Mouse (Mus musculus) right cerebral cortex, postnatal 36 days (tissue): ENCODE results near the gene Ogfod2.

ENCODE experiments used
- DNase-seq, 2 experiments: peaks; one replicate each; pipeline ENCODE4 v3.0.0; 2022; ENCODE audit warnings: low spot score in 2 of 2, mixed read lengths in 1 of 2

Gene Ogfod2

GRCm38 (mm10) chr5:124111742-124112497 lies at the start of gene Ogfod2:
Ogfod2 (plus strand) TSS chr5:124112297.
- peak; percentile 89 to 90 for DNase-seq

- DNase-seq, result no peak
These were observed 42.4 kb upstream of the Ogfod2 start for GRCm38 (mm10) chr5:124069657-124070056.

DNA sequence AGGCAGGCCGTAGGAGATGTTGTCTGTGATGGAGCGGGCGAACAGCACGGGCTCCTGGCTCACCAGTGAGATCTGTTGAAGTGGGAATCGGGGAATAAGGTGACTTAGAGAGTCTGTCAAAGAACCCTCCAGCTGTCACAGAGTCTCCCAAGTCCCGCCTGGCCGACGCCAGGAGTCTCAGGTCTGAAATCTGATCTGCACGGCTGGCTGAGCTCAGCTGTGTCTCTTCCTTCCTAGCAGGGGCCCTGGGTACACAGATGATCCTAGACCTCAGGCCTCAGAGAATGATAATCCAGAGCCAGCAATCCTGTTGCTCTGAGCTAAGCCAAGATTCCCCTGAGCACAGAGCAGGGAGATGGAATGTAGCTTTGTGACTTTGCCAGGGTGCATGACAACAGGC lies 38.4 kb upstream of the Ogfod2 start:
- DNase-seq, result no peak

DNA sequence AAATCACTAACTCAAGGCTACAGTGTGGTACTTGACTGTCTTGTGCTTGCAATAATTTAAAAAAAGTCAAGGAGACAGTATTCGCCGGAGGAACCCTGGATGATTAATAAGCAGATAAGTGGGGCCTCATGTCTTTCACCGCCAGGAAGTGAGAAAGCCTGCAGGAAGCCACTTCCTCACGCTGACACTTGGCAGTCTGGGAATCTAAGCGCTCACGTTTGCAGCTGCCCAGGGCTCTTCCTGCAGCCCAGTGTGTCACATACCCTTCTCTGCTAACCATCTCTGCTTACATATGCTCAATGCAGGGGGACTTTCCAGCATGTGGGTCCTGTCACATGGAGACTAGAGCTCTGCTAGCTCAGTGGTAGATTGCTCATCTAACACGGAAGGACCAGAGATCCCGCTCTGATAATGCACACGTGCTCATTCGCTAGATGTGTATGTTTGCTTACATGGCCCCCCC lies 37.2 kb upstream of the Ogfod2 start:
- no peak for DNase-seq

- DNase-seq, result no peak
These were observed 36.4 kb upstream of the Ogfod2 start for GRCm38 (mm10) chr5:124075716-124076115.

GRCm38 (mm10) chr5:124076559-124076958 lies 35.5 kb upstream of the Ogfod2 start:
- no peak for DNase-seq

DNA sequence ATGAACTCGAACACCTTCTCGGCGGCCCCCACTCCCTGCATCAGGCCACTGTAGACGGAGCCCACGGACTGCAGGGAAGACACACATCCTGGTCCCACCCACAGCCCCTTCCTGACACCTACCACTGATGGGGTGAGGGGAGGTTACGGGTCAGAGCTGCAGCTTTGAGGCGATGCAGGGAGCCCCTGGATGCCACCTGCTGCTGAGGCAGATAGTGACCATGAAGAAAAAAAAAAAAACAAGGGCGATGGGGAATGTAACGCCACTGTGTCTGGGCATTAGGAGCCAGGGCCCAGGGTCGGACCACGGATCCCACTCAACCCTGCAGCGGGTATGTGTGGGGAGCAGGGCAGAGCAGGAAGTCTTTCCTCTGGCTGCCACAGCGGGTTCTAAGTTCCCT lies 34.9 kb upstream of the Ogfod2 start:
- DNase-seq, result no peak

DNA sequence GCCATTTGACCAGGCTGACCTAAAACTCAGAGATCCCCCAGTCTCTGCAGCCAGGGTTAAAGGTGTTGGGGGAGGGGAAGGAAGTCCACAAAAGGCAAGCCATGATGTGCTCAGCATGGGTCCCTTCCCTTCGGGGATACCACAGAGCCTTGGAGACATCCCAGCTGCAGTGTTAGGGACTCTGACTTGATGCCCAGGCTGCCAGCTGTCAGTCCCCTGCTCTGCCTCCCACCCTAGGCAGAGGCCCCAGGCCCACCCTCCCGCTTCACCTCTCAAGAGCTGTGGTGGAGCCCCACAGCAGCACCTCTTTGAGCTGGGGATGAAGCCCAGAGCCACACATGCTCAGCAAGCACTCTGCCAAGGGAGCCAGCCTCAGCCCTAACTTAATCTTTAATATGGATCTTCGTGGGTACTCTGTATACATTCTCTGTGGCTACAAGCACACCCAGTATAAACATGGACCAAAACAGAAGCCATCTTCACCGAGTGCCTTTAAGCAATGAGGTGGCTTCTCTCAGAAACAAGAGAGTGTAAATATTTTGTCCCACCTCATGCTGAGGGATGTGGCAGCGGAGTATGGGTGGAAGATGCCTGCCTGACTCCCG lies 34.1 kb upstream of the Ogfod2 start:
- no peak for DNase-seq

- peak in 1 of 2 experiments; percentile 73 for DNase-seq
These were observed 33.2 kb upstream of the Ogfod2 start for GRCm38 (mm10) chr5:124078794-124079416.

- DNase-seq, result no peak
These were observed 32.2 kb upstream of the Ogfod2 start for GRCm38 (mm10) chr5:124079880-124080279.

DNA sequence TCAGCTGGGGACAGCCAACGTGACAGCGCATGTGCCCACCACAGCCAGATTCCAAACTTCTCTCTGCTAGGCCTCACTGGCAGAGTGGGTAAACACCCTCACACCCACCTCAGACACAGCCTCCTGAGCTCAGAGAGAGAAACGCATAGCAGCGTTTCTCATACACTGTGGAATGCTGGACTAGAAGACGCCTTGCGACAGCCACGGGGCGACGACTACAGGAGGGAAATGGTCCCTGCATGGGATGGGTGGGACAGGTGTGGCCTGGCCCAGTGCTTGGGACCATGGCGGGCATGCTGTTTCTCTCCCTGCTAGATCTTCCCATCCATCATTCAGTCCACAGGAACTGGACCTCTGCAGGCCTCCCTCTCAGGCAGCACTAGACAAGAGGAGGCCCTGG lies 29.6 kb upstream of the Ogfod2 start:
- DNase-seq, result no peak

DNA sequence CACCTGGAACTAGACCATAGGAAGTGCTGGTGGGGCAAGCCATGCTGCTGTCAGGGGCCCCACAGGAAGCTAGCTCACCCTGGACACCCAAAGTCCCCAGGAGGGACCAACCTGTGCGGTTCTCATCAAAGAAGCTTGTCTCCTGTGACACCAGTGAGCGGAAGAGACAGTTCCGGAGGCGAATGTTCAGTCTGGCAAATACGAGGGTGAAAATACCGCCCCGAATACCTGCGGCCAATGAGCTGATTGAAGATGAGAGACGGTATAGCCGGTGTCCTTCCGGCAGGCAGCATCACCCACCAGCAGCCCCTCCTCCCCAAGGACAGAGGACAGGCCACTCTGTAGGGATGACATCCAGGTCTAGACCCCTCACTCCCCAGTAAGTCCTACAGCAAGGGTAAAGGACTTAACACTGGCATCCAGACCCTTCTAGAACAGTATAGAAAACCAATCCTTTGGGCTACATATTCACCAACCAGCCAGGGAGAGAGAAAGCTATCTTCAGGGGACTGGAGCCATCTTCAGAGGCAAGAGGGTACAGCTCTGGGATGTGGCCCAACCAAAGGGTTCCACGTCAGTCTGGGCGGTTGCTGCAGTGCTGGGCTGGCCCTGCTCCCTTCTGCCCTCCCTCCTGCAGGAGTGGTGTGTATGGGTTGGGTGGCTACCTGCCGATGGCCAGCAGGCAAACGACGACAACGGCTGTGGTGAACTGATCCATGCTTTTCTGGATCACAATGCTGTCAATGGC lies 29.0 kb upstream of the Ogfod2 start:
- no peak for DNase-seq

DNA sequence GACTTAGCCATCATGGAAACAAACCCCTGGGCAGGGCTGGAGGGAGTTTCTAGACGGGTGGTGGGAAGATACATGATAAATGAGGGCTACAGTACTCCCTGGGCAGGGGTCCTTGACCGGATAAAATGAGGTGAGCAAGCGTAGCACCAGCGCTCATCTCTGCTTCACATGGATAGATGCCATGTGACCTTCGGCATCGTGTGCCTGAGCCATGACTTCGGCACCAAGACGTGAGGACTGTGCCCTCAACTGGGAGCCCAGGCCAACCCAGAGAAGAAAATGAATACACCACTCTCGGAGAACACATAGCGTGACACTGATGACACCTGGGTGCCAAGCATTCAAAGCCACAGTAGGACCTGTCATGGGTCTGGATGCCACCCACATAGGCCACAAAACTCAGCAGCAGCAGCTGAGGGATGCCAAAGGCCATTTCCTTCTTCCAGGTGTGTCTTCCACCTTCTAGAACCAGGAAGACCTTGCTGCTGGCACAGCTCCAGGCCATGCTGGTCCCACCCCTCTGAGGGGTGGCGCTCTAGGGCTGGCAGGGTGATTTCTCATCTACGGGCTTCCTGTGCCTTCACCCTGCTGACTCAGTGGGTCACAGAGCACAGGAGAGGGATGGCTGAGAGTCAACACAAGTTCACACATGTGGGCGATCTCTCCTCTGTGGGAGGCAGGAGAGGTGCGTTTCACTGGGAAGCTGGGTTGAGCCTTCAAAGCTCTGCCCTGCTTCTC lies 28.1 kb upstream of the Ogfod2 start:
- no peak for DNase-seq

DNA sequence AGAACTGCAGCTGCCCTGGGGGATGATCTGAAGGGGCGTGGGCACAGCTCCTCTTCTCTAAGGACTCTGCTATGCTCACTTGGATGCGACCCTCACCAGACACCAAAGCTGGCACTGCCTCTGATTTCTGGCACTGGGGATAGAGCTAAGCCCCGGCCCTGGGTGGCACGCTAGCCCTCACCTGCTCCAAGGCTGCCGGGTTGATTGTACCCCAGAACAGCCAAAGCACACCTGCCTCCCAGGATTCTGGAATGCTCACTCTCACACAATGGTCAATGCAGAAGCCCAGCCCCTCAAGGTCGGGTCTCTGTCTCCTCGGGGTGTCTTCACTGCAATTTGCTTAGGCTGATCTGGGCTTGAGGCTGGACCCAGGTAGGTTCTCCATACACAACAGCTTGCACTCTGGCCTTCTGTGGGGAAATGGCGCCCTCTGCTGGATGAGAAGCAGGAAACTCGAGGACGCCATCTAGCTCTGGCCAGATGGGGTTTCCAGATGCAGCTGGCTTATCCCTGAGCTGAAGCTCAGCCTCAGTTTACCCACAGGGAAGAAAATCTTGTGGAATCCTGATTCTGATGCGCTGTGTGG lies 27.4 kb upstream of the Ogfod2 start:
- DNase-seq, result peak; percentile 67

- DNase-seq, result peak in 1 of 2 experiments; percentile 52
These were observed 26.6 kb upstream of the Ogfod2 start for GRCm38 (mm10) chr5:124085513-124085912.

DNA sequence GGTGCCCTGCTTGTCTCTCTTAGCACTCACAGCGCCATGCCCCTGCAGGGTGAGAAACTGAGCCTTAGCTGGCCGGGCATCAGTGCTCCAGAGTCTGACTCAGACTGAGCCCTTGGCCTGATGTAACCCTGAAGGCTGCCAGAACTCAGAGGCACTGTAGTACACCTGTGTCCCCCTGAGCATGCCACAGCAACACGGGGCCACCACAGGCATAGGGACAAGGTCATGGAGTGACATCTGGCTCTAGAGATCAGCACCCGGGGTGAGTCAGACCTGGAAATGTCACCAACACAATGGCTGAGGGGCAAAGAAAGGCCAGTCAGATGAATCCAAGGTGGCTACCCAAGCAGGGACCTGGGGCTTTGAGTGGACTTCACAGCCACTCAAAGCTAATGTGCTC lies 25.2 kb upstream of the Ogfod2 start:
- DNase-seq, result no peak

DNA sequence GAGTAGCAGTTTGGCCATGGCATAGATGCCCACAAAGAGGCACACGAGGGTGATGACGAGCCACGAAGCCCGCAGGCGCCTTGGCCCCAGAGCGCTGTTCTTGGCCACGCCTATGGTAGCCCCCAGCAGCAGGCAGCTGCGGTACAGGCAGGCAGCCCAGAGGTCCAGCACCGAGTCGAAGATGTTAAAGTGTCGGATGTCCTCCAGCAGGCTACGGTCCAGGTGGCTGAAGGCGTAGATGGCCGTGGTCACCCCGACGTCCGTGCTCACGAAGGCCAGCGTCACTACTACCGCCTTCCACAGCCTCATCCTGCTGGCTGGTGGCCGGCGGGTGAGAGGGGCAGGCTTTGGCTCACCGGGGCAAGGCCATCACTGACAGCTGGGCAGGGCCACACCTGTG lies 22.2 kb upstream of the Ogfod2 start:
- DNase-seq, result no peak

- DNase-seq, result no peak
These were observed 20.1 kb upstream of the Ogfod2 start for GRCm38 (mm10) chr5:124091951-124092406.

GRCm38 (mm10) chr5:124093120-124093794 lies 18.8 kb upstream of the Ogfod2 start:
- peak; percentile 78 to 85 for DNase-seq

- no peak for DNase-seq
These were observed 18.1 kb upstream of the Ogfod2 start for GRCm38 (mm10) chr5:124093852-124094604.
